Mouse (Mus musculus): ENCODE data around the gene Rxfp1. TPM values are rescaled to one million over a fixed set of nuclear protein-coding genes. Genes with fewer than 3 reads are reported as not detected.
"Not testable (repeated sequence)": the region's sequence is repeated elsewhere in the genome, so short reads cannot be mapped to it uniquely, and the experiment has no call there.

The Rxfp1 gene
- polyA plus RNA-seq, 1 experiment = 0.75 TPM

GRCm38 (mm10) chr3:79706436-79706835 is 31.2 kb downstream of the Rxfp1 start:
- Histone ChIP-seq H3K36me3 (ENCODE audit: control insufficient read depth, insufficient read depth, low read length) (no peaks in the 10 kb centered on the region), H3K4me1 (replicated peaks; ENCODE audit: control insufficient read depth, insufficient read depth, low read length) (0 out of 2 replicates have a peak, but pooled peaks cover 6% of the 10 kb centered on the region), H3K27ac (ENCODE audit: control insufficient read depth, insufficient read depth, low read length) (no peak overlapping the region), H3K4me3 (ENCODE audit: control insufficient read depth, insufficient read depth, low read length) (no peak overlapping the region), H3K27me3 (ENCODE audit: control insufficient read depth, insufficient read depth, low read length) (no peaks in the 10 kb centered on the region)
- no peak for DNase-seq
- TF ChIP-seq CTCF (IDR thresholded peaks at IDR 0.05; ENCODE audit: borderline replicate concordance, control insufficient read depth, extremely low read depth, insufficient read depth, low read length, poor library complexity) = no peak
- no peak for TF ChIP-seq POLR2A (IDR thresholded peaks at IDR 0.05; ENCODE audit: control insufficient read depth, extremely low read depth, insufficient read depth, low read length, poor library complexity)
- 95% methylated on average over 8 of the region's 8 CpGs for WGBS

DNA sequence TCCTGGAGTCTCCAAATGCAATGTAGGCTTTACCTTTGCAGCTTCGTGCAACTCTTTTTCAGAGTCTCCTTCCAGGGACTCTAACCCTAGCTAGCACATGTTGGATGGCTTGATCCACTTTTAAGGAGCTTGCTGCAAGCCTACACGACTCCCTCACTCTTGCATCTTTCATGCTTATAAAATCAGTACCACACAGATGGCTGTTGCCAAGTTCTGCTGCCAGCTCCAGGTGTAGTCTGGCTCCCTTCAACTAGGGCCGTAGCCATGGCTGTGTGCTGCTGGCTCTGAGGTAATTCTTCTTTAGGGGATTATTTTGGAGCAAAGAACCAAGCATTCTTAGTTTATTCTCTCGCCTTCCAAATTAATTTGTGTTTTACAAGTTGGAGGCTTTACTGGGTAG is 34.5 kb downstream of the Rxfp1 start:
- Histone ChIP-seq H3K36me3 (ENCODE audit: control insufficient read depth, insufficient read depth, low read length) (no peaks in the 10 kb centered on the region), H3K27me3 (ENCODE audit: control insufficient read depth, insufficient read depth, low read length) (no peaks in the 10 kb centered on the region), H3K4me3 (ENCODE audit: control insufficient read depth, insufficient read depth, low read length) (no peak overlapping the region), H3K4me1 (replicated peaks; ENCODE audit: control insufficient read depth, insufficient read depth, low read length) (0 out of 2 replicates have a peak, but pooled peaks cover 6% of the 10 kb centered on the region), H3K27ac (ENCODE audit: control insufficient read depth, insufficient read depth, low read length) (no peak overlapping the region)
- WGBS = 84% methylated on average over 4 of the region's 4 CpGs
- no peak for DNase-seq
- TF ChIP-seq CTCF (IDR thresholded peaks at IDR 0.05; ENCODE audit: borderline replicate concordance, control insufficient read depth, extremely low read depth, insufficient read depth, low read length, poor library complexity) = no peak
- no peak for TF ChIP-seq POLR2A (IDR thresholded peaks at IDR 0.05; ENCODE audit: control insufficient read depth, extremely low read depth, insufficient read depth, low read length, poor library complexity)

GRCm38 (mm10) chr3:79691957-79692356 is 45.7 kb downstream of the Rxfp1 start:
- WGBS = 95% methylated on average over 2 of the region's 2 CpGs

GRCm38 (mm10) chr3:79690111-79690651 is 47.5 kb downstream of the Rxfp1 start:
- Histone ChIP-seq H3K36me3 (ENCODE audit: control insufficient read depth, insufficient read depth, low read length) (no peaks in the 10 kb centered on the region), H3K4me1 (replicated peaks; ENCODE audit: control insufficient read depth, insufficient read depth, low read length) (no peaks in the 10 kb centered on the region), H3K4me3 (ENCODE audit: control insufficient read depth, insufficient read depth, low read length) (no peak overlapping the region), H3K27ac (ENCODE audit: control insufficient read depth, insufficient read depth, low read length) (no peak overlapping the region), H3K27me3 (ENCODE audit: control insufficient read depth, insufficient read depth, low read length) (no peaks in the 10 kb centered on the region)
- 39% methylated on average over 9 of the region's 9 CpGs for WGBS
- no peak for TF ChIP-seq CTCF (IDR thresholded peaks at IDR 0.05; ENCODE audit: borderline replicate concordance, control insufficient read depth, extremely low read depth, insufficient read depth, low read length, poor library complexity)
- TF ChIP-seq POLR2A (IDR thresholded peaks at IDR 0.05; ENCODE audit: control insufficient read depth, extremely low read depth, insufficient read depth, low read length, poor library complexity) = no peak
- no peak for DNase-seq

More at GRCm38 (mm10) chr3:79691957-79692356, 45.7 kb downstream of the Rxfp1 start:
- H3K36me3 ChIP-seq (ENCODE audit: control insufficient read depth, insufficient read depth, low read length) = no peaks in the 10 kb centered on the region
- no peak overlapping the region for H3K4me3 ChIP-seq (ENCODE audit: control insufficient read depth, insufficient read depth, low read length)
- no peak for DNase-seq
- TF ChIP-seq POLR2A (IDR thresholded peaks at IDR 0.05; ENCODE audit: control insufficient read depth, extremely low read depth, insufficient read depth, low read length, poor library complexity) (no peak), CTCF (IDR thresholded peaks at IDR 0.05; ENCODE audit: borderline replicate concordance, control insufficient read depth, extremely low read depth, insufficient read depth, low read length, poor library complexity) (no peak)
- no peaks in the 10 kb centered on the region for H3K4me1 ChIP-seq (replicated peaks; ENCODE audit: control insufficient read depth, insufficient read depth, low read length)
- H3K27ac ChIP-seq (ENCODE audit: control insufficient read depth, insufficient read depth, low read length) = no peak overlapping the region
- H3K27me3 ChIP-seq (ENCODE audit: control insufficient read depth, insufficient read depth, low read length) = no peaks in the 10 kb centered on the region

- not testable (repeated sequence) for H3K4me1 ChIP-seq (replicated peaks; ENCODE audit: control insufficient read depth, insufficient read depth, low read length); DNase-seq; H3K27ac ChIP-seq (ENCODE audit: control insufficient read depth, insufficient read depth, low read length); H3K4me3 ChIP-seq (ENCODE audit: control insufficient read depth, insufficient read depth, low read length); H3K36me3 ChIP-seq (ENCODE audit: control insufficient read depth, insufficient read depth, low read length); H3K27me3 ChIP-seq (ENCODE audit: control insufficient read depth, insufficient read depth, low read length)
- 92% methylated on average over 4 of the region's 4 CpGs for WGBS
Observed at GRCm38 (mm10) chr3:79688101-79688500, 49.6 kb downstream of the Rxfp1 start.

GRCm38 (mm10) chr3:79683529-79683928 is 54.2 kb downstream of the Rxfp1 start:
- H3K36me3 ChIP-seq (ENCODE audit: control insufficient read depth, insufficient read depth, low read length) = no peaks in the 10 kb centered on the region
- no peak for DNase-seq
- H3K27ac ChIP-seq (ENCODE audit: control insufficient read depth, insufficient read depth, low read length) = no peak overlapping the region
- H3K4me1 ChIP-seq (replicated peaks; ENCODE audit: control insufficient read depth, insufficient read depth, low read length) = no peaks in the 10 kb centered on the region
- no peaks in the 10 kb centered on the region for H3K27me3 ChIP-seq (ENCODE audit: control insufficient read depth, insufficient read depth, low read length)
- 82% methylated on average over 8 of the region's 8 CpGs for WGBS
- H3K4me3 ChIP-seq (ENCODE audit: control insufficient read depth, insufficient read depth, low read length) = no peak overlapping the region
- TF ChIP-seq POLR2A (IDR thresholded peaks at IDR 0.05; ENCODE audit: control insufficient read depth, extremely low read depth, insufficient read depth, low read length, poor library complexity) (no peak), CTCF (IDR thresholded peaks at IDR 0.05; ENCODE audit: borderline replicate concordance, control insufficient read depth, extremely low read depth, insufficient read depth, low read length, poor library complexity) (no peak)
